Mouse (Mus musculus): ENCODE measurements around the gene Pla2g4e.

The Pla2g4e gene

GRCm38 (mm10) chr2:120187583-120187982, 57.6 kb downstream of the Pla2g4e start:
- CTCF ChIA-PET, result interaction anchor here (0.7 to 4.0 kb wide), 11 partner anchors 13 to 152 kb away, joined by 3 to 44 read pairs (median 5); no protein-coding TSS in a partner anchor
- POLR2A ChIA-PET, result interaction anchor here in 1 of 4 experiments (1.0 kb wide), 1 partner anchor 160 kb away, joined by 3 read pairs; no protein-coding TSS in a partner anchor

DNA sequence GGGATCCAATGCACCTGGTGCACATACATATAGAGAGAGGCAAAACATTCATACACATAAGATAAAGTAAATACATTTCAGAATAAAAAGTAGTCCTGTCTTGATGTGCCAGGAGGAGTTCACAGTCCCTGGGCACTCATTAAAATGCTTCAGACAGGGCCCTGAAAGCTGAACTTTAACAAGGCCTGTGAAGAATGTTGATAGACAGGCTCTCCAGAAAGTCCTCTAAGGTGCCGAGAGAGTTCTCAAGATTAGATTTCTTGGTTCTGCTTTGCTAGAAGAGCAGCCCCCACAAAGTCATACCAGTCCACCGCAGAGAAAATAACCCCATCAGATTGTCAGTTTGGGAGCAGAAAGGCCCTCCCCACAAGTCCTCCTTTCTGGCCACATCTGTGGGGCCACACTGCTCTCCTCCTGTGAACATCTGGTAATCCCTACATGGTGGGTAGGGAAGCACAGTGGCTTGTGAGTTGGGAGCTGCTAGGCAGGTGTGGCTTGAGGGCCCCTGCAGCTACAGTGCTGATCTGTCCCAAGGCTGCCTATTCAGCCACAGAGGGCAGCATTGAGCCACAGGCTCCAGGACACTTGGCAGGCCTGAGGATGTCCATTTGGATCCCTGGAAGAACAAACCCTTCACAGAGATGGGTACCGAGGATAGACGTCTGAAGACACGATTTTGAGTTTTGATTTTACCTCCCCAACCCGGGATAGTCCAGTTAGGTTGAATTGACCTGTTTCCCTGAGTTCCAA, 59.4 kb downstream of the Pla2g4e start:
- POLR2A ChIA-PET, result interaction anchor here in 2 of 4 experiments (0.7 to 1.8 kb wide), 4 partner anchors 42 to 167 kb away, joined by 3 to 4 read pairs (median 3); partner anchors contain the start of gene Vps39 (in 1 of the 2)

GRCm38 (mm10) chr2:120178936-120179335, 66.2 kb downstream of the Pla2g4e start:
- POLR2A ChIA-PET, result interaction anchor here in 2 of 4 experiments (0.6 to 1.6 kb wide), 2 partner anchors 10 to 389 kb away, joined by 3 to 4 read pairs; no protein-coding TSS in a partner anchor
- CTCF ChIA-PET, result interaction anchor here in 3 of 4 experiments (0.6 to 1.4 kb wide), 15 partner anchors 11 to 1041 kb away, joined by 3 to 7 read pairs (median 4); no protein-coding TSS in a partner anchor

More for the DNA sequence above, 59.4 kb downstream of the Pla2g4e start:
- CTCF ChIA-PET, result interaction anchor here (0.6 to 4.0 kb wide), 12 partner anchors 9 to 681 kb away, joined by 3 to 44 read pairs (median 5); partner anchors contain the start of gene Vps39 (in 1 of the 4)

DNA sequence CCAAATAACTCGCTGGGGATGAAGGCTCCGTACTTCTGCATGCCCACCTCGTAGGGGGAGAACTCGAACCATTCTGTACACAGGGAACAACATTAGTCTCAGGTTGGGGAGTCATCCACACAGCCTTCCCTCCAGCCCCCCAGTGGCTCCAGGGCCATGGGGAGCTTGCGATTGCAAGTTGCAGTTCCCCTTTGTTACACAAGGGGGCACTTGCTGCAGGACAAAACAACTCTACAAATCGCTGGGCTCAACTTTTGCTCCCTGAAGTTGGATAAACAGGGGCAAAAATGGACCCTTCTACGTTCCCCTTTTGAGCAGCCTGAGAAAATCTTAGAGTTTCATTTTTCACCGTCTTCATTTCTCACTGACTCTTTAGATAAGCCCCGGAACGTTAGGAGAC, 71.4 kb downstream of the Pla2g4e start:
- CTCF ChIA-PET, result interaction anchor here (0.5 to 3.6 kb wide), 94 partner anchors 8 to 927 kb away, joined by 3 to 41 read pairs (median 4); partner anchors contain the start of genes Pla2g4e (in 3 of the 4), Gm28042 (in 2 of the 4), Jmjd7 (in 2 of the 4) and Pla2g4f (in 2 of the 4)
- POLR2A ChIA-PET, result interaction anchor here (0.6 to 2.2 kb wide), 12 partner anchors 8 to 322 kb away, joined by 3 to 11 read pairs (median 4); partner anchors contain the start of genes Ehd4 (in 2 of the 4) and Mapkbp1 (in 1 of the 4)

- ChIA-PET POLR2A (interaction anchor here in 1 of 4 experiments (1.0 kb wide), 1 partner anchor 102 kb away, joined by 3 read pairs; no protein-coding TSS in a partner anchor), CTCF (interaction anchor here (0.5 to 2.3 kb wide), 20 partner anchors 10 to 848 kb away, joined by 3 to 14 read pairs (median 4); partner anchors contain the start of gene Mapkbp1 (in 1 of the 4))
Observed at GRCm38 (mm10) chr2:120171362-120171761, 73.8 kb downstream of the Pla2g4e start.

DNA sequence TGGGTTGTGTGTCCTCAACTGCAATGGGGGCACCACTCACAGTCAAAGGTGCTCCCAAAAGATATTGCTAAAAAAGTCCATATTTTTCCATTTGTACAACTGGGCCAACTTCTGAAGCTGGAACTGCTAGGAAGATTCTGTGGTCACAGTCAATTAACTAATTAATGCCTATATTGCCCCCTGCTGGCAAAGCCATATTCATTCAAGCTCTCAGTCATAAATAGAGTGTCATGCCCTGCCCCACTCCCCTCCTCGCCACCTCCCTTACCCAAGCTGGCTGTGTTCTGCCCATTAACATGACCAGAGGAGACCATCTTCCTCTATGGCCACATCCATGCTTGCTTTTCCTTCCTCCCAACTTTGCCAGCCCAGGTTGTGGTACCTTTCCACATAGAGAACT, 74.4 kb downstream of the Pla2g4e start:
- ChIA-PET POLR2A (interaction anchor here in 2 of 4 experiments (0.8 to 1.2 kb wide), 5 partner anchors 17 to 182 kb away, joined by 3 to 5 read pairs (median 3); partner anchors contain the start of genes Ehd4 (in 1 of the 2) and Vps39 (in 1 of the 2)), CTCF (interaction anchor here (0.5 to 2.3 kb wide), 29 partner anchors 10 to 1660 kb away, joined by 3 to 14 read pairs (median 4); partner anchors contain the start of gene Mapkbp1 (in 1 of the 4))

- CTCF ChIA-PET, result interaction anchor here in 3 of 4 experiments (0.6 to 2.4 kb wide), 27 partner anchors 9 to 869 kb away, joined by 3 to 12 read pairs (median 4); partner anchors contain the start of genes Ehd4 (in 1 of the 3) and Mapkbp1 (in 1 of the 3)
- POLR2A ChIA-PET, result interaction anchor here in 3 of 4 experiments (0.5 to 1.4 kb wide), 8 partner anchors 10 to 1526 kb away, joined by 3 to 5 read pairs (median 3); partner anchors contain the start of gene Vps39 (in 1 of the 3)
Observed at GRCm38 (mm10) chr2:120169382-120169781, 75.8 kb downstream of the Pla2g4e start.

DNA sequence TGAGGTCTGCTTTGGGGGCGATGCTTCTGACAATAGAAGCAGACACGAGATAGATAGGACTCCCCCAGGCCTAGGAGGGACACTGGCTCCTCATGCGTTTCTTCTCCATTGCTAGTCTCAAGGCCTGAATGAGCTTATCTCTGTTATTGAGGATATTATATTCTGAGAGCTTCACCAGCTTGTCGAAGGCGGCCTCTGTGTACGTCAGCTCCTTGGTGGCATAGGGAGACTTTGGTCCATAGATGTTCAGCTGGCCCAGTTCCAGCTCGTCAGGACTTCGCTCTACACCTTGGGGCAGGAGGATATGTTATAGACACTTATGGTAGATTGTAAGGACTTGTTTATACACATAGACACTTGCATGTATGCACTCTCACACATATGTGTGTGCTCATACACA, 77.4 kb downstream of the Pla2g4e start:
- POLR2A ChIA-PET, result interaction anchor here in 1 of 4 experiments (0.6 to 4.5 kb wide), 2 partner anchors 13 to 1883 kb away, joined by 3 to 19 read pairs; partner anchors contain the start of gene Ehd4

GRCm38 (mm10) chr2:120165474-120165873, 79.7 kb downstream of the Pla2g4e start:
- POLR2A ChIA-PET, result interaction anchor here in 2 of 4 experiments (0.5 to 4.5 kb wide), 4 partner anchors 11 to 203 kb away, joined by 3 to 19 read pairs (median 3); partner anchors contain the start of gene Ehd4 (in 1 of the 2)

More for the DNA sequence above, 77.4 kb downstream of the Pla2g4e start:
- CTCF ChIA-PET, result interaction anchor here in 2 of 4 experiments (0.7 to 2.4 kb wide), 7 partner anchors 9 to 117 kb away, joined by 3 to 12 read pairs (median 3); no protein-coding TSS in a partner anchor

DNA sequence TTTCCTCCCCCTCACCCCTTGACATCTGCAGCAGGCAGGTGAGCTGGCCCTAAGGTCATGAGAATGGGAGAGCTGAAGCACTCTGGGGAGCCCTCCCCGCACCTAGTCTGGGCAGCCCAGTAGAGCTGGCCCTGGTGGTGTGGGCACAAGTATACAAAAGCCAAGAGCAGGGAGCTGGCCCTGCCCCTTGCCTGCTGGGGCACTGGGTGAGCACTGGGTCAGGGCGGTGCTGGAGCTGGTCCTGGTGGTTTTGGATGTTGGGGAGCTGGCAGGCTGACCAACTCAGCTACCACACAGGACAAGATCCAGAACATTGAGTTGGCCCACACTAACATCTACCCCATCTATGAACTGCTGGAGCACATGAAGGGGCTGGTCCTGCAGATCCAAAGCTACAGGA, 85.7 kb downstream of the Pla2g4e start:
- CTCF ChIA-PET, result interaction anchor here (0.5 to 3.8 kb wide), 14 partner anchors 9 to 1258 kb away, joined by 3 to 21 read pairs (median 4); no protein-coding TSS in a partner anchor
- POLR2A ChIA-PET, result interaction anchor here in 2 of 4 experiments (0.7 to 1.9 kb wide), 4 partner anchors 11 to 113 kb away, joined by 3 to 7 read pairs (median 5); no protein-coding TSS in a partner anchor

More at GRCm38 (mm10) chr2:120165474-120165873, 79.7 kb downstream of the Pla2g4e start:
- CTCF ChIA-PET, result interaction anchor here (0.6 to 2.0 kb wide), 8 partner anchors 8 to 610 kb away, joined by 3 to 10 read pairs (median 4); no protein-coding TSS in a partner anchor

DNA sequence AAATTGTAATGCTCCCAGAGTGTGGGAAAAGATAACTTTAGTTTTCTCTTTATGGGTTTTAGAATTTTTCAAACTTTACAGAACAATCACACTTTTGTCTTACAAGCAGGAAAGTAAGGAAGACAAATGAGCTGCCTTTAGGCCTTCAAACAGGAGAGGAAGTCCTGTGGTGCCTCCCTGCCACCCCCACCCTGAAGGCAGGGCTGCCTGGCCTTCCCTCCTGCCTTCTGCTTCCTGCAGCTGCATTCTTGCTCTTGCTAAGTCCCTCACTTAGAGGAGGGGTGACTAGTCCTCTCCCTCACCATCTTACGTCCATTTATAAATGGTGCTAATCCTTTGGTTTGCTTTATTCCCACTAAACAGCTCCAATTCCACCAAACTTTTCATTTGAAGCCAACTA, 86.3 kb downstream of the Pla2g4e start:
- ChIA-PET POLR2A (interaction anchor here in 2 of 4 experiments (0.6 to 1.9 kb wide), 5 partner anchors 12 to 194 kb away, joined by 3 to 7 read pairs (median 4); partner anchors contain the start of gene Vps39 (in 1 of the 2)), CTCF (interaction anchor here (0.5 to 3.8 kb wide), 17 partner anchors 10 to 212 kb away, joined by 3 to 21 read pairs (median 5); no protein-coding TSS in a partner anchor)

DNA sequence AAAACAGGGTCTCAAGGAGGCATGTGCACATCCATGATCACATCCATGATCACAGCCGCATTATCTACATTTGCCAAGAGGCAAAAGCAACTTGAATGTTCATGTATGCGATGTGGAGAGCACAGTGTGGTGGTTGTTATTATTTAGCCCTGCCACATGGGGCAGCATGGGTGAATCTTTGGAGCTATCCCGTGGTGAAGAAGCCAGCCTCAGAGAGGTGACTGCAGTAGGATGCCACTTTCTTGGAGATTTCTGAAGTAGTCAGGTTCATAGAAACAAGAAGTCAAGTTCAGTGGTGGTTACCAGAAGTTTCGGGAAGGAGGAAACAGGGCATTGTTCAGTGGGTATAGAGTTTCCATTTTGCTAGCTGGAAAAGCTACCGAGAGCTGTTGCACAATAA, 87.1 kb downstream of the Pla2g4e start:
- CTCF ChIA-PET, result interaction anchor here (0.6 to 3.8 kb wide), 14 partner anchors 11 to 122 kb away, joined by 3 to 21 read pairs (median 4); no protein-coding TSS in a partner anchor
- POLR2A ChIA-PET, result interaction anchor here in 2 of 4 experiments (0.6 to 1.9 kb wide), 5 partner anchors 11 to 204 kb away, joined by 3 to 7 read pairs (median 3); partner anchors contain the start of gene Vps39 (in 1 of the 2)

GRCm38 (mm10) chr2:120157606-120158005, 87.5 kb downstream of the Pla2g4e start:
- CTCF ChIA-PET, result interaction anchor here (0.8 to 3.8 kb wide), 10 partner anchors 11 to 78 kb away, joined by 3 to 21 read pairs (median 4); no protein-coding TSS in a partner anchor
- POLR2A ChIA-PET, result interaction anchor here in 1 of 4 experiments (1.1 to 1.6 kb wide), 3 partner anchors 17 to 195 kb away, joined by 3 to 4 read pairs (median 3); partner anchors contain the start of gene Vps39

- ChIA-PET CTCF (interaction anchor here in 3 of 4 experiments (0.6 to 2.6 kb wide), 12 partner anchors 9 to 125 kb away, joined by 3 to 10 read pairs (median 4); no protein-coding TSS in a partner anchor), POLR2A (interaction anchor here in 3 of 4 experiments (0.6 to 2.6 kb wide), 46 partner anchors 9 to 1259 kb away, joined by 3 to 19 read pairs (median 4); partner anchors contain the start of genes Adal (in 1 of the 3), Catsper2 (in 1 of the 3), Chac1 (in 1 of the 3) and Chp1 (in 1 of the 3))
Observed at GRCm38 (mm10) chr2:120154361-120154894, 90.7 kb downstream of the Pla2g4e start, which contains the start of gene Ehd4. Ehd4 (minus strand) TSS chr2:120154606.

- POLR2A ChIA-PET, result interaction anchor here in 3 of 4 experiments (0.6 to 2.6 kb wide), 41 partner anchors 9 to 1259 kb away, joined by 3 to 19 read pairs (median 4); partner anchors contain the start of genes Adal (in 1 of the 3), Catsper2 (in 1 of the 3), Chac1 (in 1 of the 3) and Chp1 (in 1 of the 3)
Observed at GRCm38 (mm10) chr2:120153586-120154360, 91.4 kb downstream of the Pla2g4e start.

GRCm38 (mm10) chr2:120150571-120150970, 94.6 kb downstream of the Pla2g4e start:
- ChIA-PET POLR2A (no interaction called here), CTCF (interaction anchor here in 1 of 4 experiments (0.6 kb wide), 1 partner anchor 82 kb away, joined by 5 read pairs; no protein-coding TSS in a partner anchor)

More at GRCm38 (mm10) chr2:120153586-120154360, 91.4 kb downstream of the Pla2g4e start:
- CTCF ChIA-PET, result interaction anchor here in 3 of 4 experiments (0.6 to 2.6 kb wide), 12 partner anchors 9 to 126 kb away, joined by 3 to 10 read pairs (median 4); no protein-coding TSS in a partner anchor

All from embryonic stem cell, embryonic (primary cell).